Mouse (Mus musculus) bone marrow macrophage, adult 2 months (primary cell): Measurements from ENCODE around the gene Dstyk.
A peak's percentile ranks its signal among the peaks of the same experiment; 100 is the strongest.

ENCODE experiments used
- CTCF ChIP-seq: IDR thresholded peaks from 2 replicates; pipeline ENCODE4 v1.5.1; 2012; ENCODE audit warnings: low read depth, mild to moderate bottlenecking, low read length, moderate library complexity
- POLR2A ChIP-seq: IDR thresholded peaks from 2 replicates; pipeline ENCODE4 v1.6.1; 2012; ENCODE audit warnings: mild to moderate bottlenecking, low read depth, low read length, borderline replicate concordance

GRCm38 (mm10) chr1:132417319-132418251 is at the start of gene Dstyk:
- TF ChIP-seq CTCF (no peak), POLR2A (0 out of 2 replicates have a peak, but pooled peaks have one; percentile 11)
